Mouse (Mus musculus): ENCODE data around the gene Rnf183.

DNA sequence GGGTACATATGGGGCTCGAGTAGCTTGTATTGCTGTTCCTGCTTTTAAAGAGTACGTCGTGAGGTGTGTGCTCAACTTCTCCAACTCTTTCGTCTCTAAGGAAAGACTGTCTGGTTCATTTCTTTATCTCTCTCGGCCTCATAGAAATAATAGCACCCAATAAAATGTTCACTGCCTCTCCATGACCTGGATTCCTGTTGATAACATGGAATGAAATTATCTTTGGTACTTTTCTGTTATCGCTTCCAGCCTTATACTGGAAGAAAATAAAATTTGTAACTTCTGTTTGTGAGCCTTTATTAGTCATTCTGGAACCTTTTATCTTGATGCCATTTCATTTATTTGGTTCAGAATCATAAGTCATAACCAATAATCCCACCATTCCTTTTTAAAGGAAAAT lies 51.8 kb downstream of the Rnf183 start:
- no peak for TF ChIP-seq EP300 (IDR thresholded peaks at IDR 0.05; ENCODE audit: insufficient read depth, low read depth, low read length)
- TF ChIP-seq CTCF (IDR thresholded peaks at IDR 0.05; ENCODE audit: low read depth, low read length), result no peak

Measured in ES-Bruce4 (cell line).